Mouse (Mus musculus) v-Abl transformed pro-B cells (cell line): ENCODE results near the gene Rgs7.

Source experiments
- in situ Hi-C, 2 experiments: fragments of 400-800 bp; cut with MboI; formaldehyde crosslinking; loops; one replicate each; pipeline ENCODE4 v1.15.1; 2025; ENCODE audit not compliant: unreplicated experiment in 2 of 2

Gene Rgs7

GRCm38 (mm10) chr1:175319205-175319604 is 173.1 kb downstream of the Rgs7 start:
- in situ Hi-C loops = no loop called here

GRCm38 (mm10) chr1:175317264-175317663 is 175.0 kb downstream of the Rgs7 start:
- in situ Hi-C loops = no loop called here

GRCm38 (mm10) chr1:175307604-175308003 is 184.7 kb downstream of the Rgs7 start:
- in situ Hi-C loops = no loop called here

- in situ Hi-C loops = no loop called here
These were observed 191.4 kb downstream of the Rgs7 start for GRCm38 (mm10) chr1:175300895-175301294.

GRCm38 (mm10) chr1:175300404-175300803 is 191.9 kb downstream of the Rgs7 start:
- in situ Hi-C loops = no loop called here

- in situ Hi-C loops = no loop called here
These were observed 192.5 kb downstream of the Rgs7 start for GRCm38 (mm10) chr1:175299603-175300397.

GRCm38 (mm10) chr1:175296906-175297305 is 195.4 kb downstream of the Rgs7 start:
- in situ Hi-C loops = no loop called here

GRCm38 (mm10) chr1:175290072-175290471 is 202.2 kb downstream of the Rgs7 start:
- in situ Hi-C loops = no loop called here

- in situ Hi-C loops = no loop called here
These were observed 230.0 kb downstream of the Rgs7 start for GRCm38 (mm10) chr1:175262341-175262740.

GRCm38 (mm10) chr1:175259374-175259773 is 232.9 kb downstream of the Rgs7 start:
- in situ Hi-C loops = no loop called here

- in situ Hi-C loops = no loop called here
These were observed 237.1 kb downstream of the Rgs7 start for GRCm38 (mm10) chr1:175255224-175255623.

GRCm38 (mm10) chr1:175254724-175255123 is 237.6 kb downstream of the Rgs7 start:
- in situ Hi-C loops = no loop called here

GRCm38 (mm10) chr1:175242135-175242534 is 250.2 kb downstream of the Rgs7 start:
- in situ Hi-C loops = no loop called here

GRCm38 (mm10) chr1:175240137-175240536 is 252.2 kb downstream of the Rgs7 start:
- in situ Hi-C loops = no loop called here

- in situ Hi-C loops = no loop called here
These were observed 270.5 kb downstream of the Rgs7 start for GRCm38 (mm10) chr1:175221593-175222500.

- in situ Hi-C loops = no loop called here
These were observed 272.7 kb downstream of the Rgs7 start for GRCm38 (mm10) chr1:175219563-175219962.

GRCm38 (mm10) chr1:175207004-175207403 is 285.3 kb downstream of the Rgs7 start:
- in situ Hi-C loops = no loop called here

- in situ Hi-C loops = no loop called here
These were observed 286.7 kb downstream of the Rgs7 start for GRCm38 (mm10) chr1:175205633-175206032.

GRCm38 (mm10) chr1:175203544-175203943 is 288.8 kb downstream of the Rgs7 start:
- in situ Hi-C loops = no loop called here

- in situ Hi-C loops = no loop called here
These were observed 289.4 kb downstream of the Rgs7 start for GRCm38 (mm10) chr1:175202902-175203301.

GRCm38 (mm10) chr1:175198881-175199280 is 293.4 kb downstream of the Rgs7 start:
- in situ Hi-C loops = no loop called here

GRCm38 (mm10) chr1:175195806-175196205 is 296.5 kb downstream of the Rgs7 start:
- in situ Hi-C loops = no loop called here
